Mouse (Mus musculus): ENCODE measurements at regions not wholly inside any gene's neighbourhood (a gene's known extent, or its start where the extent isn't known, plus 50 kb on each side); places are given as distances from the start of the nearest gene placed in this dataset.

- TF ChIP-seq GATA1 (IDR thresholded peaks at IDR 0.05; ENCODE audit: low read length) (no peak), TAL1 (IDR thresholded peaks at IDR 0.05; ENCODE audit: low read length) (no peak)
These were observed 149.2 kb downstream of the Mtx2 start for GRCm38 (mm10) chr2:74974595-74975325.

Measured in erythroblast, embryonic 14.5 days (primary cell).